Mouse (Mus musculus) C2C12 (cell line): ENCODE measurements around the gene Wdr66. TPM values are rescaled to one million over a fixed set of nuclear protein-coding genes. Genes with fewer than 3 reads are reported as not detected.

Experiments
- H3K27me3 ChIP-seq: one replicate; pipeline ENCODE4 v1.6.1; 2011; ENCODE audit not compliant: control insufficient read depth, insufficient read depth, insufficient read length
- H3K36me3 ChIP-seq: one replicate; pipeline ENCODE4 v1.6.1; 2011; ENCODE audit not compliant: control insufficient read depth, insufficient read depth
- H3K4me3 ChIP-seq: one replicate; pipeline ENCODE4 v1.5.1; 2011; ENCODE audit warnings: mild to moderate bottlenecking, control low read depth; ENCODE audit not compliant: poor library complexity, insufficient read depth, severe bottlenecking
- H3K79me2 ChIP-seq: one replicate; pipeline ENCODE4 v1.6.1; 2011; ENCODE audit not compliant: control insufficient read depth, insufficient read depth
- H3K79me3 ChIP-seq: one replicate; pipeline ENCODE4 v1.6.1; 2011; ENCODE audit warnings: low read depth, control low read depth
- H3ac ChIP-seq: one replicate; pipeline ENCODE3; 2011; ENCODE audit warnings: low read depth; ENCODE audit not compliant: control insufficient read depth, insufficient read length
- CEBPB ChIP-seq: IDR thresholded peaks from one replicate; pipeline ENCODE4 v1.6.1; 2011; ENCODE audit warnings: low read depth, mild to moderate bottlenecking, control low read depth, moderate library complexity
- CTCF ChIP-seq: IDR thresholded peaks from one replicate; pipeline ENCODE4 v1.5.1; 2011; ENCODE audit not compliant: control insufficient read depth, insufficient read depth, insufficient read length
- FOSL1 ChIP-seq: IDR thresholded peaks from one replicate; pipeline ENCODE4 v1.8.0; 2011; ENCODE audit warnings: mild to moderate bottlenecking, low read length; ENCODE audit not compliant: poor library complexity, insufficient read depth, severe bottlenecking
- MAX ChIP-seq: IDR thresholded peaks from one replicate; pipeline ENCODE4 v1.6.1; 2011; ENCODE audit warnings: mild to moderate bottlenecking, control low read depth
- MYOD1 ChIP-seq: IDR thresholded peaks from one replicate; pipeline ENCODE4 v1.6.1; 2011; ENCODE audit warnings: low read depth; ENCODE audit not compliant: control insufficient read depth, insufficient read length
- MYOG ChIP-seq: IDR thresholded peaks from one replicate; pipeline ENCODE4 v1.6.1; 2011; ENCODE audit not compliant: control insufficient read depth, insufficient read length; ENCODE audit errors: extremely low read depth
- USF1 ChIP-seq: IDR thresholded peaks from one replicate; pipeline ENCODE4 v1.6.1; 2011; ENCODE audit warnings: low read depth, mild to moderate bottlenecking, control low read depth, moderate library complexity
- polyA plus RNA-seq: library from polyadenylated mRNA; unstranded; fragments of >200 nt; fragmentation: generic; extraction: Trizol; gene quantifications from one replicate; pipeline ENCODE4 v1.2.1, GENCODE M21; 2012; ENCODE audit warnings: missing spikeins

Wdr66 gene
- polyA plus RNA-seq, 1 experiment: 0.13 TPM

GRCm38 (mm10) chr5:123301780-123302521 is 50.0 kb downstream of the Wdr66 start:
- H3K4me3 ChIP-seq: no peak overlapping the region
- H3K79me3 ChIP-seq: no peaks in the 10 kb centered on the region
- TF ChIP-seq CTCF: no peak
- no peak for TF ChIP-seq MYOG
- no peak for TF ChIP-seq USF1
- TF ChIP-seq FOSL1: no peak
- no peak for TF ChIP-seq CEBPB
- TF ChIP-seq MYOD1: no peak
- TF ChIP-seq MAX: no peak
- peaks cover 25% of the 10 kb centered on the region for H3K27me3 ChIP-seq
- H3K36me3 ChIP-seq: no peaks in the 10 kb centered on the region
- H3ac ChIP-seq: no peak overlapping the region
- no peaks in the 10 kb centered on the region for H3K79me2 ChIP-seq

GRCm38 (mm10) chr5:123307630-123308282 is 55.9 kb downstream of the Wdr66 start:
- no peak for TF ChIP-seq MAX
- no peak for TF ChIP-seq MYOG
- TF ChIP-seq FOSL1: no peak
- TF ChIP-seq MYOD1: no peak
- TF ChIP-seq CEBPB: no peak
- TF ChIP-seq CTCF: no peak
- Histone ChIP-seq H3K4me3 (no peak overlapping the region), H3K79me3 (no peaks in the 10 kb centered on the region), H3K27me3 (peaks cover 15% of the 10 kb centered on the region), H3K79me2 (no peaks in the 10 kb centered on the region), H3K36me3 (no peaks in the 10 kb centered on the region), H3ac (no peak overlapping the region)

GRCm38 (mm10) chr5:123309816-123310215 is 57.9 kb downstream of the Wdr66 start:
- Histone ChIP-seq H3K79me3 (no peaks in the 10 kb centered on the region), H3K79me2 (no peaks in the 10 kb centered on the region), H3ac (no peak overlapping the region), H3K4me3 (no peak overlapping the region), H3K36me3 (no peaks in the 10 kb centered on the region), H3K27me3 (peaks cover 5% of the 10 kb centered on the region)
- TF ChIP-seq USF1 (no peak), CTCF (no peak)

GRCm38 (mm10) chr5:123310221-123310620 is 58.3 kb downstream of the Wdr66 start:
- no peak overlapping the region for H3K4me3 ChIP-seq
- H3K79me2 ChIP-seq: no peaks in the 10 kb centered on the region
- no peak overlapping the region for H3ac ChIP-seq
- H3K27me3 ChIP-seq: peaks cover 5% of the 10 kb centered on the region
- H3K36me3 ChIP-seq: no peaks in the 10 kb centered on the region
- H3K79me3 ChIP-seq: no peaks in the 10 kb centered on the region
- TF ChIP-seq USF1 (no peak), MAX (no peak), MYOG (no peak), MYOD1 (no peak), FOSL1 (no peak), CEBPB (no peak), CTCF (no peak)

- no peak overlapping the region for H3ac ChIP-seq
- TF ChIP-seq MAX: no peak
- TF ChIP-seq MYOG: no peak
- no peak for TF ChIP-seq CEBPB
- TF ChIP-seq USF1: no peak
- TF ChIP-seq CTCF: no peak
- no peak for TF ChIP-seq MYOD1
- TF ChIP-seq FOSL1: no peak
- no peaks in the 10 kb centered on the region for H3K79me3 ChIP-seq
Measured at GRCm38 (mm10) chr5:123313058-123313630, 61.2 kb downstream of the Wdr66 start.

More at GRCm38 (mm10) chr5:123313058-123313630, 61.2 kb downstream of the Wdr66 start:
- no peak overlapping the region for H3K4me3 ChIP-seq
- peaks cover 2% of the 10 kb centered on the region for H3K27me3 ChIP-seq
- H3K36me3 ChIP-seq: no peaks in the 10 kb centered on the region
- no peaks in the 10 kb centered on the region for H3K79me2 ChIP-seq
